Mouse (Mus musculus) brain, embryonic 14.5 days (tissue): Measurements from ENCODE around the gene Braf.

Experiments used
- CTCF ChIP-seq: fragments of 200-500 bp; IDR thresholded peaks from 2 replicates; pipeline ENCODE4 v1.5.1; 2012; ENCODE audit warnings: inconsistent platforms, mild to moderate bottlenecking, moderate library complexity, borderline replicate concordance; ENCODE audit not compliant: insufficient read depth, insufficient read length; ENCODE audit errors: extremely low read depth
- POLR2A ChIP-seq: fragments of 200-500 bp; IDR thresholded peaks from 2 replicates; pipeline ENCODE4 v1.6.1; 2012; ENCODE audit warnings: mild to moderate bottlenecking, inconsistent platforms, borderline replicate concordance; ENCODE audit not compliant: poor library complexity, insufficient read depth, insufficient read length, severe bottlenecking; ENCODE audit errors: extremely low read depth

GRCm38 (mm10) chr6:39579552-39579951 lies 145.7 kb downstream of the Braf start:
- TF ChIP-seq POLR2A (no peak), CTCF (no peak)
